Mouse (Mus musculus): Measurements from ENCODE around the gene Myh6. TPM values are rescaled to one million over a fixed set of nuclear protein-coding genes. Genes with fewer than 3 reads are reported as not detected.

Myh6 gene
- 19,749 TPM for polyA plus RNA-seq (2014; fragmentation: Illumina TruSeq; extraction: RNeasy Lipid Tissue Mini Kit (QIAGEN cat#74804); ENCODE audit: low read depth, low replicate concordance)

GRCm38 (mm10) chr14:54966320-54966977 is at the start of gene Myh6:
TSS of gene Myh6 (minus strand) at chr14:54966927.

GRCm38 (mm10) chr14:55014991-55015766 is 48.5 kb upstream of the Myh6 start, which contains the start of gene Ngdn:
TSS of gene Ngdn (plus strand) at chr14:55015454.

GRCm38 (mm10) chr14:54994136-54994868 is 27.6 kb upstream of the Myh6 start, which contains the start of gene Myh7:
TSS of gene Myh7 (minus strand) at chr14:54994626.

GRCm38 (mm10) chr14:54976633-54977032 is 9.9 kb upstream of the Myh6 start, which contains the start of gene Gm17428:
TSS of gene Gm17428 (plus strand) at chr14:54976933.

GRCm38 (mm10) chr14:54935904-54936830 is 30.6 kb downstream of the Myh6 start, which contains the start of gene Cmtm5:
TSS of gene Cmtm5 (plus strand) at chr14:54936261.

DNA sequence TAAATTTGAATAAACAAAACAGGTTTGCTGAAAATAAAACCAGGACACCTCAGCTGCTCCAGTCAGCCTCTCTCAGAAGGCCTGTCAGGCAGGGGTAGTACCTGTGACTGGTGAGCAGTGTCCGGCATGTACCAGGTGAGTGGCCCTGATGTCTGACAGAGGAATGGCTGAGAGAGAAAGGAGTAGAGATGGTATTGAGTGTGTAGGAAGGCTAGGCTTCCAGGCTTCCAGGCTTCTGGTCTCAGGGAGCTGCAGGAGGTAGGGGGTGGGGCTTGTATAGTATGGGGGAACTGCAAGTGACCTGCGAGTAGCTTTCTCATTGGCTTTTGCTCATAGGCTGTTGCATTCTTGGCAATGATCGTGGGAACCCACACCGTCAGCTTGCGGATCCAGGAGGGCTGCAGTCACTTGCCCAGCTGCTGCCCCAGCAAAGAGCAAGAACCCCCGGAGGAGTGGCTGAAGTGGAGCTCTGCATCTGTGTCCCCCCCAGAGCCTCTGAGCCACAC is 34.0 kb downstream of the Myh6 start, which contains the start of gene Il25:
TSS of gene Il25 (plus strand) at position 51 of the 506 bp plus-strand sequence.

DNA sequence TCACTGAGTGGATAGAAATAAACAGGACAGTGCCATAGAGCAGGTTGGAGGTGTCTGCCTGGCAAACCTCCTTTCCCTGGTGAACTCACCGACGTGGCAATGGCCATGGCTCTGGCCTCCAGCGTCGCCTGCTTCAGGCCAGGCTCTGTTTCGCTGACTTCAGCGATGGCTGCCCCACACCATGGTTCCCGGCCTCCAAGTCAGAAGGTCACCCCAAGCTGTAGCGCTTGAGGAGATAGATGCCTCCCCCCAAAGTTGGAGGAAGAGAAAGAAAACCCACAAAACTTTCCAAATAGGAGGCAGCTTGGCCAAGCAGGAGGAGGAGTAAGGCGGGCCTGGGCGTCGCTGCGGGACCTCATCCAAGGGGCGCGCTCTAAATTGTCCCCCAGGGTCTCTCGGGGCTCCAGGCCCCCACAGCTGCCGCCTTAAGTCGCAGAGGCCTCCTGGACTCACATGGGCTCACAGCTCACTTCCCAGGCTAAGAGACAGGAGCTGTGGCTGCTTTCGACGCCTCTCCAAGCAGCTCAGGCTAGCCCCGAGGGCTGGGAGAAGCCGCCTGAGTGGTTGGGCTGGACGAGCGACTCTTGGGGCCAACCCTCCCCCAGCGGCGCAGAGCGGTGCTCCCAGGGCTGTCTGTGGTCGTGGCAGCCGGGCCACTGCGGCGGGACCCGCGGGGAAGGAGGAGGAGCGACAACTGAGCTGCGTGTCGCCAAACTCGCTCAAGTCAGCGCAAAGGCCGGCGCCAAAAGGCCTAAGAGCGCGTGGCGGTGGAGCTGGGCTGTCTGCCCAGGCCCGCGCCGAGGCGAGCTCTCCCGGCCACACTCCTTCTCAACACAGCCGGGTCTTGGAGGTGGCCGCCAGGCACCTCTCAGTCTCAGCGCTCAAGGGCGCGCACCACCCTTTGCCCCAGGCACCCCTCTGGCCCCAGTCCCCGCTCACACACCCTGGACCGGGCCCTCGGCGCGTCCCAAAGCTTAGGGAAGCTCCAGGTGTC is 41.1 kb downstream of the Myh6 start, which contains the start of gene Efs:
TSS of gene Efs (minus strand) at position 778 of the 994 bp plus-strand sequence.

GRCm38 (mm10) chr14:54912886-54913285 is 53.8 kb downstream of the Myh6 start, which contains the start of gene Slc22a17:
TSS of gene Slc22a17 (minus strand) at chr14:54913132.

GRCm38 (mm10) chr14:54892200-54892599 is 74.5 kb downstream of the Myh6 start, which contains the start of gene Pabpn1:
TSS of gene Pabpn1 (plus strand) at chr14:54892500.

Other genes starting within 250 kb of the Myh6 start
- 2.3 TPM for gene Slc7a8, start 185.0 kb downstream of the Myh6 start, polyA plus RNA-seq (2014; fragmentation: Illumina TruSeq; extraction: RNeasy Lipid Tissue Mini Kit (QIAGEN cat#74804); ENCODE audit: low read depth, low replicate concordance)
- not detected for gene Rnf212b, start 152.8 kb downstream of the Myh6 start, polyA plus RNA-seq (2014; fragmentation: Illumina TruSeq; extraction: RNeasy Lipid Tissue Mini Kit (QIAGEN cat#74804); ENCODE audit: low read depth, low replicate concordance)
- gene Homez, start 96.0 kb downstream of the Myh6 start, polyA plus RNA-seq (2014; fragmentation: Illumina TruSeq; extraction: RNeasy Lipid Tissue Mini Kit (QIAGEN cat#74804); ENCODE audit: low read depth, low replicate concordance), result 4.2 TPM
- gene Ppp1r3e, start 89.4 kb downstream of the Myh6 start, polyA plus RNA-seq (2014; fragmentation: Illumina TruSeq; extraction: RNeasy Lipid Tissue Mini Kit (QIAGEN cat#74804); ENCODE audit: low read depth, low replicate concordance), result 6.7 TPM
- 44.0 TPM for gene Bcl2l2, start 83.5 kb downstream of the Myh6 start, polyA plus RNA-seq (2014; fragmentation: Illumina TruSeq; extraction: RNeasy Lipid Tissue Mini Kit (QIAGEN cat#74804); ENCODE audit: low read depth, low replicate concordance)
- gene Gm20521, start 83.5 kb downstream of the Myh6 start, polyA plus RNA-seq (2014; fragmentation: Illumina TruSeq; extraction: RNeasy Lipid Tissue Mini Kit (QIAGEN cat#74804); ENCODE audit: low read depth, low replicate concordance), result not detected
- 80.5 TPM for gene Pabpn1, start 74.4 kb downstream of the Myh6 start, polyA plus RNA-seq (2014; fragmentation: Illumina TruSeq; extraction: RNeasy Lipid Tissue Mini Kit (QIAGEN cat#74804); ENCODE audit: low read depth, low replicate concordance)
- gene Slc22a17, start 53.8 kb downstream of the Myh6 start, polyA plus RNA-seq (2014; fragmentation: Illumina TruSeq; extraction: RNeasy Lipid Tissue Mini Kit (QIAGEN cat#74804); ENCODE audit: low read depth, low replicate concordance), result 7.5 TPM
- 2.7 TPM for gene Efs, start 40.8 kb downstream of the Myh6 start, polyA plus RNA-seq (2014; fragmentation: Illumina TruSeq; extraction: RNeasy Lipid Tissue Mini Kit (QIAGEN cat#74804); ENCODE audit: low read depth, low replicate concordance)
- not detected for gene Il25, start 34.2 kb downstream of the Myh6 start, polyA plus RNA-seq (2014; fragmentation: Illumina TruSeq; extraction: RNeasy Lipid Tissue Mini Kit (QIAGEN cat#74804); ENCODE audit: low read depth, low replicate concordance)
- 1.1 TPM for gene Cmtm5, start 30.7 kb downstream of the Myh6 start, polyA plus RNA-seq (2014; fragmentation: Illumina TruSeq; extraction: RNeasy Lipid Tissue Mini Kit (QIAGEN cat#74804); ENCODE audit: low read depth, low replicate concordance)
- gene Gm17428, start 10.0 kb upstream of the Myh6 start, polyA plus RNA-seq (2014; fragmentation: Illumina TruSeq; extraction: RNeasy Lipid Tissue Mini Kit (QIAGEN cat#74804); ENCODE audit: low read depth, low replicate concordance), result not detected
- gene Myh7, start 27.7 kb upstream of the Myh6 start, polyA plus RNA-seq (2014; fragmentation: Illumina TruSeq; extraction: RNeasy Lipid Tissue Mini Kit (QIAGEN cat#74804); ENCODE audit: low read depth, low replicate concordance), result 68.0 TPM
- gene Ngdn, start 48.5 kb upstream of the Myh6 start, polyA plus RNA-seq (2014; fragmentation: Illumina TruSeq; extraction: RNeasy Lipid Tissue Mini Kit (QIAGEN cat#74804); ENCODE audit: low read depth, low replicate concordance), result 34.7 TPM
- gene Zfhx2, start 125.4 kb upstream of the Myh6 start, polyA plus RNA-seq (2014; fragmentation: Illumina TruSeq; extraction: RNeasy Lipid Tissue Mini Kit (QIAGEN cat#74804); ENCODE audit: low read depth, low replicate concordance), result 2.3 TPM
- 17.0 TPM for gene Thtpa, start 127.9 kb upstream of the Myh6 start, polyA plus RNA-seq (2014; fragmentation: Illumina TruSeq; extraction: RNeasy Lipid Tissue Mini Kit (QIAGEN cat#74804); ENCODE audit: low read depth, low replicate concordance)
- 8.4 TPM for gene Ap1g2, start 139.7 kb upstream of the Myh6 start, polyA plus RNA-seq (2014; fragmentation: Illumina TruSeq; extraction: RNeasy Lipid Tissue Mini Kit (QIAGEN cat#74804); ENCODE audit: low read depth, low replicate concordance)
- gene Jph4, start 150.0 kb upstream of the Myh6 start, polyA plus RNA-seq (2014; fragmentation: Illumina TruSeq; extraction: RNeasy Lipid Tissue Mini Kit (QIAGEN cat#74804); ENCODE audit: low read depth, low replicate concordance), result 0.16 TPM